Mouse (Mus musculus): Measurements from ENCODE around the gene B3gntl1. TPM values are rescaled to one million over a fixed set of nuclear protein-coding genes. Genes with fewer than 3 reads are reported as not detected.

Gene B3gntl1
- total RNA-seq, 1 experiment from 2014 or later, result 16.9 TPM

DNA sequence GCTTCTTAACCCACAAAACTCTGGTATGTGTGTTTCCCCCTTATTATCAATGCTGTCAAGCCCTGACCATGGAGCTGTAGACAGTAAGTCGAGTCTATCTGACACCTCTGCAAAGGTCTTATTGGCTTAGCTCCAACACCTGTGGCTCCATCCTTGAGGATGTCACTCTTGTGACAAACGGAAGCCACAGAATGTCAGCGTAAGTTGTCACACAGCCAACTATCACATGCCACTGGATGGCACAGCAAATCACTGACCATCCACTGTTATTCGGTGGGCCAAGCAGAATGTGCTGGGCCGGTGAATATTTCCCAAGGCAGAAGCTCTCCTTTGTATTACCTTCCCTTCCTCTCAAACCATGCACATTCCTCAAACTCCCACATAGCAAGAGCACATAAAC is 24.8 kb downstream of the B3gntl1 start:
- DNase-seq, result no peak

DNA sequence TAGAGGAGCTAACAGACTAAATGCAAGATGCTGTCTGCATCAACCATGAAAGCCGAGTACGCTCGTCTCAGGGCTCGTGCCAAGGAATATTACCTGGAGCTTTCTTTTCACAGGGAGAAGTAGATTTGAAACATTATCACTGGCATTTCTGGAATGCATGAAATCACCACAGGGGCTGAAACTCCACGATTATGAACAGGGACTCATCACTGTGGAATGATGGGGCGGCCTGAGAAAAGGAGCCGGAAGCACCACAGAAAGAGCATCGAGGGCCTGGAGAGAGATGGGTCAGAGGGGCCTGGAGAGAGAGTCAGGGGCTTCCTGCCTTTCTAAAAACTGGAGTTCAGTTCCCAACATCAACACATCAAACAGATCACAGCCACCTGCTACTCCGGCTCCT is 25.6 kb downstream of the B3gntl1 start:
- no peak for DNase-seq

DNA sequence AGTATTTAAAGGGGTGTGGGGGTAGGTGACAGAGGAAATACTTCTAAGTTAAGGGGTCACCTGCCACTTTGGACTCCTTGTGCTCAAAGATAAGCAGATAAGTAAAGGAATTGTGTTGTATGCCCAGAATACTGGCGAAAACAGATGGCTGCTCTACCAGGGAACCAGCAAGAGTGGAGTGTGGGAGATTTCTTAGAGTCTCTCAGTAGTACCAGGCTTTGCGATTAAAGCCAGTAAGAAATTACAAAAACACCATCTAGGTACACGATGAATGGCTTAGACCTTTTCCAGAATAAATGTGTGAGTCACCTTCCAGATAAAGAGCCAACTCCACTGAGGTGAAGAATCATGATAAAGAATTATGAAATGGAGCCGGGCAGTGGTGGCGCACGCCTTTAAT is 27.6 kb downstream of the B3gntl1 start:
- DNase-seq, result no peak

DNA sequence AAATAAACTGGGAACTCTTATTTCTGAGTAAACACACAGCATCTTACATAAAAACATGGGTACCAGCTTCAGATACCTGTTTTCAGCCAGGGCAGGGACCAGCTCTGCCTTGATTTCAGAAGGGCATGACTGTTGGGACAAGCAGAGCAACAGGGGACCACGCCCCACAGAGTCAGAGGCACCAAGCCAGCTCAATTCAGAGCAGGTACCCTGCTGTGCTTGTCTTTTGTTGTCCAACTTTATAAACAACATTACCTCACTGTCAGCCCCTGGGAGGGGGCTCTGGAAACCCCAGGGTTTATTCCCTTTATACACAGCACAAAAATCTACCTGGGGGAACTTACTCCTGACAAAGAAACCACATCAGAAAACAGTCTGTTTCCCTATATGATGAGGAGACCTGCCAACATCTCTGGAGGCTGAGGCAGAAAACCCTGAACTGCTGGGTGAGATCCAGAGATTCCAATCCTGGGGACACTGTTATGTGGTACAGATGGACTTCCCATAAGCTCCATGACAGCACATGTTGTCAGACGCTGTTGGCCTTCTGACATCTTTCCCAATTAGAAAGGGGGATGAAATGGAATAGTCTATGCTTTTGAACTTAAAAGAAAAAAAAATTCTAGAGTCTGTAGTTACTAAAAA is 31.3 kb downstream of the B3gntl1 start:
- DNase-seq, result no peak

DNA sequence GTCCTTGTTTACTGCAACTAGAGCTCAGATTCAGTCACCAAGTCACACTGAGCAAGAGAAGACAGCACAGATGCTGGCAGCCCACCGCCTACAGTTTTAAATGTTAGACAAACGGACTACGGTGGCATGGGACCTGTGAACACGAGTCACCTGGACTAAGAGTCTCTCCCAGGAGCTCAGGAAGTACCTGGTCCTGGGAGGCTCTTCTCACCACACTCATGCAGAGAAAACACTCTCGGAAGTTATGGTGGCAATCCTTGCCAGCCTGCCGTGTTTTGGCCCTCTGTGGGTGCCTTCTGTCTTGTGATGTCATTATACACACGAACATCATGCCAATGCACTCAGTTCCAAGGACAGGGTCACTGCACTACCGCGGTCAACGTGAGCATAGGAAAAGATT is 36.3 kb downstream of the B3gntl1 start:
- DNase-seq, result no peak

DNA sequence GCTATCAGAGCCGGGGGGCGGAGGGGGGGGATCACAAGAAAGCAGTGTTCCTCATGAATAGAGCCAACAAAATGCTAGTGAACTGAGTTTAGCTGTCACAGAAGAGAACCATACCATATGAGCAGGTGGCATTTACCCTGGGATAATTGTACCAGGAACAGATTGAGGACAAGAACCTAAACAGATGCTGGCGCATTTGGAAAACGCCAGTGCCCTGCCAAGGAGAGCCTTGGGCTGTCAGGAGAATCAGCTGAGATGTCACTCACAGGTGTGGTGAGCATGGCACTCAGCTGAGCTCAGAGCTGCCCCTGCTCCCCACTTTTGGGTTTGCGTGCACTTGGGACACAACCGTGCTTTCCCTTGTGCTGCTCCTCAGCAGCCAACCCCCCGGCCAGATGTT is 41.5 kb downstream of the B3gntl1 start:
- DNase-seq, result no peak

DNA sequence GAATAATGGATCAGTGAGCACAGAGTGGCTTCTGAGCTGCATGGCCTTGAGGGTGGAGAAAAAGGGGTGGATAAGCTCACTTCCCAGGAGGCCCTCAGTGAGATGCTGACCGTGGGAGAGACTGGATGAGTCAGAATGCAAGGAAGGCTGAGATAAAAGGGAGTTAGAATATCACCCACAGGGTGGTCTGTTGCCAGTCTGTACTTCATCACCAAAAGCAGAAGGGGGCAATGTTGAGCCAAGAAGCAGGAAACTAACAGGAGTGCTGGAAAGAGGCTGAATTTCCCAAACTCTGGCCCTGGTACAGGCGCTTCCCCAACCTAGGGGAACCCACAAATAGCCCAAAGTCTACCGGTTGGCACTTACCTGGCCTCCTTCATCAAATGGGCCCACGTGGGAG is 42.5 kb downstream of the B3gntl1 start:
- no peak for DNase-seq

DNA sequence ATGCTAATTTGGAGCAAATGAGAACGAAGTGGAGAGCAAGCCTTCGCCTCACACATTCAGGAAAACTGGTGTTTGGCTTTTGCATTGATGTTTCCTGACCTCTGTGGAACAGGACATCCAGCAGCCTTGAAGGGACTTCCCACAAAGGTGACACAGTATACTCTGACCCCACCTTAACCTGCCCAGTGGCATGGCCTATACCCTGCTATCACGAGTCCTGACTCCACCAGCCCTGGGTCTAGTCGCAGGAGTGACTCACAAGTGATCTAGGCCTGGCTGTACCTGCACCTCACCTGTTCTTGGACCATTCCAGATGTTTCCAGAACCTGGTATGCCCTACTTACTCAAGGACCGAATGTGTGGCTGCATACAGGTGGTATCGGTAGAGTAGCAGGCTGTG is 43.4 kb downstream of the B3gntl1 start:
- no peak for DNase-seq

DNA sequence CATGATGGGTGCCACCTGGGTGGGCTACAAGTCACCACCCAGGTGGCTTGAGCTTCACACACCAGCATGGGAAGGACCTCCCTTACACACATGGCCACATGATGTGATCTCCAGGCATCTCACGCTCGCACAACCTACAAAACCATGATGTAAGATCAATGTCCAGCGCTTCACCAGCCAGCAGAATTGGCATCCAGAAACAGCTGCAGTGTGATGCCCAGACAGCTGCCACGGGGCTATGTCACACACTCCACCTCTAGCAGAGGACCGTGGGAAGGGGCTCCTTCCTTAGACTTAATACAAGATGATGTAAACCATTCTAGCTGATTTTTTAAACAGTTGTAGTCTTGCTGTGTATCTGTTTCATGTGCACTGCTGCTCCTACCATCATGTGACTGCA is 45.4 kb downstream of the B3gntl1 start:
- DNase-seq, result no peak

DNA sequence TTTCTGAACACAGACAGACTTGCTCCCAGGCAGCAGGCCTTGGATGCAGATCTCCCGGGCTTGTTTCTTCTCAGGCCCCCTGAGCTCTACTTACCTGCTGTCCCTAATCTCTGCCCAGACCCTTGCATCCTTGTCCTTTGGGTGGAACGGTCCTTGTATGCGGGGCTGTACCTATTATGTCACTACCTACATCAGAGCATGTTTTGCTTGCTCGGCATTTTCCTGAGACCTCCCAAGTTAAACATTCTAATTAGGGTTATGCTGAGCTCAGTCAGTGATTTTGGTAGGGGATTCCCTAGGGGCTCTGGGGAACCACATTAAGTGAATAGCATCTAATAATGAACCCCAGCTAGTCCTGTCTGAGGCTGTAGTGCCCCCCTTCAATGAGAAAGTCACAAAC is 47.9 kb downstream of the B3gntl1 start:
- no peak for DNase-seq

DNA sequence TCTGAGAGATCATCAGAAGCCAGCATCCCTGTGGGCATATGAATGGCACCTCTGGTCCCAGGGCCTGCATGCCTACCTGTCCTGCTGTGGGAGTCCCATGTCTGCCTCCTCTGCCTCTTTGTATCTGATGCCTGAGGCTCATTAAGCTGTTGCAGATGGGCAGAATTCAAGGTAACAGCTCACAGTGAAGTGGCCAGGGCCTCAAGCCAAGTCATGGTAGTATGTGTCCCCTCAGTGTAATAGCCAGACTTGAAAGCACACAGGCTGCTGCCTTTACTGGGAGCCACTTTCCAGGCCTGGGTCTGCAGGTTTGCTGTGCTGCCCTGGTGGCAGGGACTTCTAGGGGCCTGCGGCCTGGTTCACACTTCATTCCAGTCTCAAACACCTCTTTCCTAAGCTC is 55.6 kb downstream of the B3gntl1 start:
- DNase-seq, result no peak

DNA sequence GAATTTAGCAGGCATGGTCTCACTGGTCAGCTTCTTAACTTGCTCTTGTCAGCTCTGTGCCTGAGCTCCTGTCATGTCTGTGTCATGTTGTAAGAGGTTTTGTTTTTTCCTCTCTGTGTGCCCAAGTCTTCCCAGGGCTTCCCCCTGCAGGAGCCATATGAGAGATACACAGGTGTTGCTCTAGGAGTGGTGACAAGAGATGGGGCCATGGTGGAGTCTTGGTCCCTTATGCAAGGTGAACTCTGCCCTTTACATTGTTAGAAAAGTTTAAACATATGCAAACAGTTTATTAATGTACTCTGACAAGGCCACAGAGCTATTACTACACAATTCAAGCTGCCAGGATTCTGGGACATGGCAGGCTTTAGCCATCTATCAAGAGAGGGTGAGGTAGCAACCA is 56.5 kb downstream of the B3gntl1 start:
- no peak for DNase-seq

DNA sequence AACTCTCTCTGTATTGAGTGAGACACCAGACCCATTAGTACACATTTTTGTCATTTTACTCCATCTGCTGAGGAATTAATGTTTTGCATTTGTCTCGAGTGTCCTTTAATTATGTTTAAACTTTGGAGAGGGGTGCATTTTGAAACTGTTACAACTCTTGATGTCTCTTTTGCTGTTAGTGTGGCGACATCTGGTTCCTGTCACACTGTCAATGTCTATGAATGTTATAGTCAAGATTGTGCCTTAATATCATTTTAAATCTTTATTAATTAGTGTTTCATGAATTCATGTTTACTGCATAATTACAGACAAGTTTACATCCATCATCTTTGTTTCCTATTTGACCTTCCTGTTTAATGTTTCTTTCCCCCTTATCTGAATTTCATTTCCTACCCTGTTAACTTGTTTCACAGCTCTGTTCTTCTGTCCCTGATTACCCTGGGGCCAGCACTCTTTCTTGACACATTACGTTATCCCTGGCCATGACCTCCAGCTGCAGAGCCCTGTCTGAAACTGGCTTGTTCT is 56.9 kb downstream of the B3gntl1 start:
- no peak for DNase-seq

DNA sequence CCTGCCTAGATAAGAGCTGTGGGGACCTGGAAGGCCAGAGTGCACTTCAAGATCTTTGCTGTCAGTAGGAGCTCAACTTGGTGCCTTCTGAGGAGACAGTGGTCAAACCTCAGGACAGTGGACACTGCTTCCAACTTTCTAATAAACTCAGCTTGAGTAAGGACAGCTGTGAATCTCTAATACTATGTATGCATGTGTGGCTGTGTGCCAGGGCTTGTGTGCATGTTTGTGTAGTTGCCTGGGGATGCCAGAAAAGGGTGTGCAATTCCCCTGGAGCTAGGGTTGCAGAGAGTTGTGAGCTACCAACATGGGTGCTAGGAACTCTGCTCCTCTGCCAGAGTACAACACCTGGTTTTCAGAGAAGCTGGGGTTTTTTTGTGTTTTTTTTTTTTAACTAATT is 62.0 kb downstream of the B3gntl1 start:
- DNase-seq, result no peak

DNA sequence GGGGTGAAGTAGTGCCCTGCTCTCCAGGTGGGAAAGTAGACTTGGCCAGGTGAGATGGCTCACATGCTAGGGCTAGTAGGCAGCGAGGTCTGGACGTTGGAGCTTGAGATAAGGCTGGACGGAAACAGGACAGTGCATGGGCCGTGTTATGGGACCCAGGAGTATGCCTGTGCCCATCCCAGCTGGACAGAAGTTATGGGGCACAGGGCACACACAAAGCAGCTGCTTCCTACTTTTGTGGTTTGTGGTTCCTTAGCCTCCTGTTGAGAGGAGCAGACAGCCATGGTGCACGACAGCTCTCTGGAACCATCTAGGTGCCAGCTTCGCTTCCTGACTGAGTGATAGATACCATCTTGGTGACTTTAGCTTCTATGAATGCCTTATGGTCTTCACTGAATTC is 67.3 kb downstream of the B3gntl1 start:
- DNase-seq, result no peak

DNA sequence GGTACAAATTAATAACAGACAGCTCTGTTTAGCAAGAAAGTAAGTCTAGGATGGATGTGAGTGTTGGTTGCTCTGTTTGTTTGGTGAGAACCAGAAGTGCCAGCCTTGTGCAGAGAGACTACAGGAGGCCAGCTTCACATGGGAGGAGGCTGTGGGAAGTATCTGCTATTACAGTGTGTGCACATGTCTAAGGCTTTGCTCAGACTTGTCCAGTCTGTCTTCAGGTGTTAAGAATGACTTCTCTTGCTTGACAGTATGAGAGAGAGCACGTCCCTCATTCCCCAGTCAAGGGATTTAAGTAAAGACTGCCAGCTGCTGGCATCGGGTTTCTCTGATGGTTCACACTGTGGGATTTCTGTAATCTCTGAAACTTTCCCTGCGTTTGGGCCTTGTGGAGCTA is 71.5 kb downstream of the B3gntl1 start:
- no peak for DNase-seq

DNA sequence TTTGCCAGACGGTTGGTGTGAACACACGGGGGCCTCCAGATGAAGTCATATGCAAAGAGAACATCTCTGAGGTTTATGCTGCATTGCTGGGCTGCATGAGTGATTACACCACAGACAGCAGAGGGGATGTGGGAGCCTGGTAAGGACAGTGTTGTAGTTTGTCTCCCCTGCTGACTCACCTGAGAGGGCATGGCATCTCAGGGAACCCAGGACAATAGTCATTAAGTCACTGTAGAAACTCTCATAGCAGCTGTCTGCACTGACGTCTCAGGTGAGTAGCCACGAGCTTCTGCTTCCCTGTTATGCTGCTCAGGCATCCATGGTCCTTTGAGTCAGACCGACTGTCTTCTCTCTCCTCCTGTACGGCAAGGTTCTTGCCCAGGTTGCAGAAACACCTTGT is 75.7 kb downstream of the B3gntl1 start:
- DNase-seq, result no peak

DNA sequence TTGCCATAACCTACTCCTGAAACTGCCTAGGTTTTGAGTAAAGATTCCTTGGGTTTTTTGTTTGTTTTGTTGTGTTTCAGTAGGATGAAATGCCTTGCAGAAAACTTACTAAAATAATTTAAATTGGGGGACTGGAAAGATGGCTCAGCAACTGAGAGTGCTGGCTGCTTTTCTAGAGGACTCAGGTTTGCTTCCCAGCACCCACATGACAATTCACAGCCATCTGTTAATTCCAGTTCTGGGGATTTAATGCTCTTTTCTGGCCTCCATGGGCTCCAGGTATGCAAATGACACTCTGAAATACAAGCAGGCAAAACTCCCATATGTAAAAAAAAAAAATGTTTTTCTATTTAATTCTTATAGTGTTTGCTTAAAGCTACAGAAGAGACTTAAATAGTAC is 91.1 kb downstream of the B3gntl1 start:
- DNase-seq, result no peak

Other genes with a start within 250 kb of the B3gntl1 start
- gene Fn3k, start 238.2 kb downstream of the B3gntl1 start, total RNA-seq (2021), result 5.2 and 5.6 TPM in 2 replicates
- 37.5 and 40.4 TPM in 2 replicates for gene Tbcd, start 221.2 kb downstream of the B3gntl1 start, total RNA-seq (2021)
- gene Zfp750, start 153.8 kb downstream of the B3gntl1 start, total RNA-seq (2021), result 0.43 and 0.57 TPM in 2 replicates
- gene Metrnl, start 28.4 kb upstream of the B3gntl1 start, total RNA-seq (2021), result 27.6 and 33.6 TPM in 2 replicates
- gene Ptchd3, start 157.1 kb upstream of the B3gntl1 start, total RNA-seq (2021), result not detected in 2 replicates